Mouse (Mus musculus) T-cell, adult 2 months (primary cell): ENCODE data around the gene 1700001P01Rik.

Experiments used
- DNase-seq: peaks from one replicate; pipeline ENCODE4 v3.0.0; 2022; ENCODE audit warnings: low spot score

Gene 1700001P01Rik

GRCm38 (mm10) chr11:97775808-97776496 lies at the start of gene 1700001P01Rik:
1700001P01Rik (minus strand) TSS chr11:97775918.
- no peak for DNase-seq

- peak; percentile 78 for DNase-seq
Measured at GRCm38 (mm10) chr11:97825295-97825694, 49.6 kb upstream of the 1700001P01Rik start.

DNA sequence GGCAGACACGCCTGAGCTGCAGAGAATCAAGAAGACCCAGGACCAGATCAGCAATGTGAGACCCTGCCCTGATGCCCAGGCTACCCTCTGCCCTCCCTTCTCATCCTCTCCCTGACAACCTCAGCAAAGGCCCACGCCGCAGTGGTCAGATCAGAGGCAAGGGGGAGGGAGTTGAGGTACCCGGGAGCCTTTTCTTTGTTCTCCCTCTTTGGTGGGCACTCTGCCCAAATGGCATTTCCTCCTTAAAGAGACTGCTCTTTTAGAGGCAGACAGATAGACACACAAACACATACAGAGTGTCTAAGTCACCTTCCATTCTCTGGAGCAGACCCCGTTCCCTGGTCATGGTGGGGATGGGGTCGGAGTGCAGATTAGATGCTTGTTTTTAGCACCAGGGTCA lies 49.2 kb upstream of the 1700001P01Rik start:
- no peak for DNase-seq

DNA sequence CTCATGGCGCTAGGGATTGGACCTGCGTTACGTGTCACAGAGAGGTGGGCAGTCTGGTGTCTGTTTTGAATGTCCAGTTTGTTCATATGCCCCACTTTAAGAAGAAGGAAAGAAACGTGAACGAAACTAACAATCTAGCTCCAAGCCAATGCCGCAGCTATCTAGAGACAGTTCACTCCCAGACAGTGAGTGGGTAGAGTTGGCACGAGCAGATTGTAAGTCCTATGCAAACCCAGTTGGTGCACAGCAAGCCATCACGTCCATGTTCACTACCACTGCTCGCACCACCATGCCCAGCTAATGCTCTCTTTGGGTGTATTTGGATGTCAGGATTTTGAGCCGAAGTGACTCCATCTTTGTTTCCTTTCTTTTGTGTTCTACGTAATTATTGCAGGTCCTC lies 48.5 kb upstream of the 1700001P01Rik start:
- DNase-seq = no peak

DNA sequence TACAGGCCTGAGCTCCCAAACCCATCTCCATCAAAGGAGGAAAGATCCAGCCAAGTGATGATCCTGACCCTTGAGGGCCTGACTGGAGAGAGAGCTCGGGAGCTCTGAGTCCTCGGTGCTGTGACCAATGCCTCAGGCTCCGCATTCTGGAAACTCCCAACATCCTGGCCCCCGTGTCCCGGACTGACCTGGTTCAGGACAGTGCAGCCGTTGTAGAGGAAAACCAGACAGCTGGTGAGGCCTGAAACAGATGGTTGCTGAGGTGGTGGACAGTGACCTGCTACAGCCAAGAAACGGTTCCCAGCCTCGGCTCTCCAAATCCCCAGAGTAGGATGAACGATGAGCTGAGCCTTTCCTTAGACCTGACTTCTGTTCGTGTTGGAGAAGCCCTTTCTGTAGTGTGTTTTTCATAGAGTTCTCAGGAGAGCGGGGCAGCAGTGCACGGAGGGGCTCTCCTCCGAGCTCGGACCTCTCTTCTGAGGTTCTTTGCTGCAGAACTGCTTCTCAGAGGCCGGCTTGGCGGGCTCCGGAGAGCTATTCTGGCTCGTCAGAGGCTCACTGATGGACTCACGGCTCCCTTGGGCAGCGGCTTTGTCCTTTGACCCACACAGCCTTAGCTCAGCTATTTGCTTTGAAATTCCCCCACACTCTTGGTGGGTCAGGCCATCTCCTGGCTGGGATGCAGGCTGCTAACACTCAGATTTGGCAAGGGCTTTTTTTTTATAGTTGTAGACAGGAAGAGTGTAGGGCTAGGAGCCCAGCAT lies 47.3 kb upstream of the 1700001P01Rik start:
- DNase-seq = no peak

DNA sequence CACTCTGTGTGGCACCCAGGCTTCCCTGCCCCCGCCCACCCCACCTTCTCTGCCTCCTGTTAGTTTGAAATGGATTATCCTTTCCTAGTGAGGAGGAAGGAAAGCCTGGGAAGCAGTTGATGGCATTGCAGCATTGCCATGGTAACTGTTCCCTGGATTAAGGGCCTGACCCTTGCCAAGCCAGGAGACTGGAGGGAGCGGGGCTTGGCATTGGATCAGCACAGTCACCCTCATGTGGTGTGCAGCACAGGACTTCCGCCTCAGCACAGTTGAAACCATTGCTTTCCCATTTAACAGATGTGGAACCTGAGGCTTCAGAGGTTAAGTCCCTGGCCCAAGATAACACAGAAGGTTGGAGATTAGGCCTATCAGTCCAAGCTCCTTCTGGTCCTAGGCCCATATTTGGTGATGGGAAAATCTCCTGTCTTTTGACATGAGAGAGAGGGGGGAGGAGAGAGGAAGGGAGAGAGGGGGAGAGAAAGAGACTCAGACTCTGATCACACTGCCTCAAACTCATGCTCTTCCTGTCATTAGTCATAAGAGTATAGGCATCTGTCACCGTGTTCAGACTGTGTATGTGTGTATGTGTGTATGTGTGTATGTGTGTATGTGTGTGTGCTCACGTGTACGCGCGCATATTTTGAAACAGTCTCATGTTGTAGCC lies 45.8 kb upstream of the 1700001P01Rik start:
- no peak for DNase-seq

DNA sequence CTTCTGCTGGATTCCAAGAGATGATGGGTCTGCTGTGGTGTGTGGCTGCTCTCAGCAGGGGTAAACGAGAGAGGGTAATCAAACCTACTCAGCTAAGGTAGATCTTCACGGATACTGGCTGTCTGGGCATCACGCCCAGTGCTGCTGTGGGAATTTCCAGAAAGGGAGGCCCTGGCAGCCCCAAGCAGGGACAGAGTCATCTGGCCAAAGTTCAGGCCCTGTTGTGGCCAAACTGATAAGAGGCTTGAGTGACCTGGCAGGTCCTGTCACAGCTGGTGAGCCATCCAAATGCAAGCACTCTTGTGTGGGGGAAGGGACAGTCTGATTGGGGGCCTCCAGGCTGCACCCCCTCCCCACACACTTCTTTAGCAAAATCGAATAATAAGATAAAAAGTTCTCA lies 45.1 kb upstream of the 1700001P01Rik start:
- no peak for DNase-seq

GRCm38 (mm10) chr11:97819923-97820322 lies 44.2 kb upstream of the 1700001P01Rik start:
- no peak for DNase-seq

DNA sequence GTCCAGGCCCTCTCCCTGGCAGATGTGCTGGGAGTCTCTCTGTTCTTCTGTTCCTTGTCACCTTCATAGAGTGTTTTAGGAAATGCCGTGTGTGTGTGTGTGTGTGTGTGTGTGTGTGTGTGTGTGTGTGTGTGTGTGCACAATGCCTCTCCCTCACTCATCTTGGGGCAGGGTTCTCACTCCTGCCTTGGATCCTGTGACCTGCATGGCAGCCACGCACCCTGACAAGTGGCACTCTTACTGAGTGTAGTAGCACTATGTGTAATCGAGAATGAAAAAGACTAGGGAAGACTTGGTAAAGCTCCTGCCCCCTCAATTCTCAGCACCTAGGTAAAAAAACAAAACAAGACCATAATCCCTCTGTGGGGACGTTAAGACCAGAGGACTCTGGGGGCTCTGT lies 43.4 kb upstream of the 1700001P01Rik start:
- DNase-seq = no peak

- no peak for DNase-seq
Measured at GRCm38 (mm10) chr11:97818571-97818970, 42.9 kb upstream of the 1700001P01Rik start.

GRCm38 (mm10) chr11:97818003-97818402 lies 42.3 kb upstream of the 1700001P01Rik start:
- DNase-seq = no peak

DNA sequence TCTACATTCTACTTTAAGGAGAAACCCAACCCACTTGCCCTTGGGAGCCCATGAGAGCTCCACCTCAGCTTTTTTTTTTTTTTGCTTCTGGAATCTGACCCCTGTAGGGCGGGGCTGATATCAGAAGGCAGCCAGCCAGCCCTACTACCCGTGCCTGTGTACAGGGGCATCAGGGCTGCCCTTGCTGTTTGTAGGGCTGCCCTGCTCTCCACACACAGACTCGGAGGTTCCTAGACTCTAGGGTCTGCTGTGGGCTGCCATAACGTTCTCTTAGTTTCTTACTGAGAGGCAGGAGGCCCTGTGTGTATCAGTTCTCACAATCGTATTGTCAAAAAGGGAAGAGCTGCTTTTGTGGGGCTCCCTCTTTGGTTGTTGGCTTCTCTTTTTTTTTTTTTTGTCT lies 41.7 kb upstream of the 1700001P01Rik start:
- no peak for DNase-seq

GRCm38 (mm10) chr11:97816916-97817315 lies 41.2 kb upstream of the 1700001P01Rik start:
- no peak for DNase-seq

- no peak for DNase-seq
Measured at GRCm38 (mm10) chr11:97816176-97816575, 40.5 kb upstream of the 1700001P01Rik start.

GRCm38 (mm10) chr11:97815736-97816135 lies 40.0 kb upstream of the 1700001P01Rik start:
- DNase-seq = no peak

GRCm38 (mm10) chr11:97813746-97814515 lies 38.2 kb upstream of the 1700001P01Rik start:
- no peak for DNase-seq

DNA sequence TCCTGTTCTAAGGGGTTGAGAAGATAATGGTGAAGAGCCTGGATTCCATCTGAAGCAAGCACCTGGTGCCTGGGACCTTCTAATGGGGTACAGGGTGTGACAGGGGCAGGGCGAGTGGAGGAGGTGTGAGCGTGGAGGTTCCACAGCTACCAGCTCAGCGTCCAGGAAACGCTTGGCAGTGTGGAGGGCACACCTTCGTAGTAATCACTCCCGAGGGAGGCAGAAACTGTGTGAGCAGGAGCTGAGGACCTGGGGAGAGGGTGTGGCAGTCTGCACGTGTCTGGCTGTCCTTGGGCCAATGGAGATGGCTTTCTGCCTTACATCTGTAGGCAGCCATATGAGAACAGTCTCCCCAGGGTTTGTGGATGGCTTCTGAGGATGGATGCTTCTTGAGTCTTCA lies 37.4 kb upstream of the 1700001P01Rik start:
- DNase-seq = no peak

GRCm38 (mm10) chr11:97812491-97812921 lies 36.8 kb upstream of the 1700001P01Rik start:
- no peak for DNase-seq

DNA sequence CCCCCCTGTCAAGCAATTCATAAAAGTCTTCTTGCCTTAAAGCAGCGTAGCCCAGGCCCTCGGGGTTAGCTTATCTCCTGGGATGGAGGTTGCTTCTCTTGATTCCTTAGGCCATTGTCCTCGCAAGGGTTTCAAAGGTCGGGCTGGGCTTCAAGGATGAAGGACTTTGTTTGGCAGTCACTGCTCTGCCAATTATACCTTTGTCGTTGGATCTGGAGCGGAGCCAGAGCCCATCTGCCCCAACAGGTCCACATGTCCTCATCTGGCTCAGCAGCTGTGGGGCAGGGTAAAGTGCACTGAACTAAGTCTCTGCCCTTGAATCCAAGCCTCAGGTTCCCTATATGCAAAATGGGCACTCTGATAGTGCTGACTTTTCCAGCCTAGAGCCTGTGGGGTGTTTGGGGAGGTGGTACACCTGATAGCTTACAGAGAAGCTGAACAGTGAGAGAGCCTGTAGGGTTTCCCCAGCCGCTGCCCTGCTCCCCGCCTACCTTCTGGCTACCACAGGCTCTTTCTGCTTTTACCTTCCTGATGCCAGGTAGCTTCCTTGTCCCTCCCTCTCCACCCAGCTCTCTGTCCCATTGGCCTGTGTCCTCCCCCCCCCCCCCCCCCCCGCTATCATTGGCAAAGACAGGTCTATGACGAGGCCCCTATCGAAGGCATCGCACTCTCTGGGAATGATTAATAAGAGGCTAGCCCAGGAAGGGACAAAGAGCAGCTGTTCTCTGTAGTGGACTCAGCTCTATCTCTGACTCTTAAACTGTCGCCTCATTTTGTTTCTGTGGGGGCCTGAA lies 36.0 kb upstream of the 1700001P01Rik start:
- no peak for DNase-seq

DNA sequence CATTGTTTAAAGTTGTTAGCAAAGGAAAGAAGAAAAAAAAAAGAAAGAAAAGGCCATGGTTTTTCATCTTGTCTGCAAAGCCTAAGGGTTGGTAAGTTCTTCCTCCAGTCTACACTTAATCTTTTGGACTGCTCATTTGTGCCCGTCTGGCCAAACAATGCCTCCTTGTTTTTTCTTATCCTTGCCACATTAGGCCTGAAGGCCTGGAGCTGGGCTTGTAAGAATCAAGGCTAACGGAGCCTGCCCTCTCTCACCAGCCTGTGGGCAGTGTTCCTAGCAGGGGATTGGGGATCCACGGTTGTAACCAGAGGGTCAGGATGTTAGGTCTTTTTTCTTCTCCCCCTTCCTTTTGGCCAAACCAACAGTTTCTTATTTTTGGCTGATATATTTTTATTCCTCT lies 35.3 kb upstream of the 1700001P01Rik start:
- no peak for DNase-seq

GRCm38 (mm10) chr11:97810356-97810755 lies 34.6 kb upstream of the 1700001P01Rik start:
- peak; percentile 83 for DNase-seq
